Mouse (Mus musculus) stomach, postnatal 0 days (tissue): ENCODE data around the gene B3galt5.

Experiments used
- CTCF ChIP-seq: IDR thresholded peaks from 2 replicates; pipeline ENCODE4 v1.5.1; 2016; ENCODE audit warnings: antibody characterized with exemption, low read depth, mild to moderate bottlenecking, moderate library complexity
- EP300 ChIP-seq: optimal IDR thresholded peaks from 2 replicates; pipeline ENCODE3; 2016; ENCODE audit warnings: antibody characterized with exemption

DNA sequence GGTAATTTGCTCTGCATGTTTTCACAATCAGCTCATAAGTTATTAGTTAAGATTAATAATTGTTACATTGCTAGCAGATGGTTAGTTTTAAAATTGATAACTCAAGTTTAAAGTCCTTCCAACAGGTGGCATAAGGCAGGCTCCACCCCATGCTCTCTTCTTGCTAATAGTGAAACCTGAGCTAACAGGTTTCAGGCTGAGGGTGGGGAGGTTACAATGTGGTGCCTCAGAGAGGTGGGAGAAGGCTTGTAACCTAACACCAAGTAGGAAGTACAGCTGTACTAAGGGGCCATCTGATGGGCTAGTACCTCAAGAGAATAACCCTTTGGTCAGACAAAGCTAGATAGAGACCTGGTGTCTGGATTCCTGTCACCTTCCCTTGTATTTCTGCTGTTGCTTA, 62.5 kb downstream of the B3galt5 start:
- no peak for TF ChIP-seq CTCF
- no peak for TF ChIP-seq EP300
